Mouse (Mus musculus) hindbrain, postnatal 0 days (tissue): ENCODE data around the gene Mybpc3. TPM values are rescaled to one million over a fixed set of nuclear protein-coding genes. Genes with fewer than 3 reads are reported as not detected.

Experiments
- ATAC-seq: fragments of 200-750 bp; cut with Nextera tagmentation; 2 replicates; pipeline ENCODE4 v1.8.0; 2017; ENCODE audit warnings: mild to moderate bottlenecking, moderate TSS enrichment, moderate library complexity
- DNase-seq: peaks from one replicate; pipeline ENCODE4 v3.0.0-alpha.2; 2015; ENCODE audit warnings: low spot score
- H3K27ac ChIP-seq: fragments of 300-500 bp; sonication (generic); 2 replicates; pipeline ENCODE4 v1.5.1; 2014; ENCODE audit warnings: mild to moderate bottlenecking
- H3K27me3 ChIP-seq: fragments of 300-500 bp; sonication (generic); 2 replicates; pipeline ENCODE4 v1.6.1; 2014; ENCODE audit warnings: low read length, mixed read lengths; ENCODE audit not compliant: insufficient read depth
- H3K36me3 ChIP-seq: fragments of 300-500 bp; sonication (generic); 2 replicates; pipeline ENCODE4 v1.6.1; 2014; ENCODE audit warnings: low read length, mixed read lengths; ENCODE audit not compliant: insufficient read depth
- H3K4me1 ChIP-seq: fragments of 300-500 bp; sonication (generic); 2 replicates; pipeline ENCODE4 v1.6.1; 2014; ENCODE audit warnings: antibody characterized with exemption, low read length, mixed read lengths; ENCODE audit not compliant: insufficient read depth
- H3K4me2 ChIP-seq: fragments of 300-500 bp; sonication (generic); 2 replicates; pipeline ENCODE4 v1.6.1; 2014; ENCODE audit warnings: low read depth, mild to moderate bottlenecking, low read length, moderate library complexity, mixed read lengths
- H3K4me3 ChIP-seq: fragments of 300-500 bp; sonication (generic); 2 replicates; pipeline ENCODE4 v1.5.1; 2014; ENCODE audit warnings: low read length
- H3K9ac ChIP-seq: fragments of 300-500 bp; sonication (generic); replicated peaks from 2 replicates; pipeline ENCODE4 v1.6.1; 2014; ENCODE audit warnings: mild to moderate bottlenecking, low read length, moderate library complexity, mixed read lengths
- H3K9me3 ChIP-seq: fragments of 300-500 bp; sonication (generic); 2 replicates; pipeline ENCODE4 v1.6.1; 2016; ENCODE audit warnings: low read length, mixed read lengths
- CTCF ChIP-seq: IDR thresholded peaks from 2 replicates; pipeline ENCODE4 v1.5.1; 2016; ENCODE audit warnings: antibody characterized with exemption, control low read depth, low read depth
- WGBS: fragments of 180-500 bp; shearing (Covaris S2); extraction: QIAGEN DNeasy Blood & Tissue Kit; methylation state at CpG from one replicate; pipeline ENCODE4 v1.1.7; 2014; 5-methylcytosine and 5-hydroxymethylcytosine counted together
- polyA plus RNA-seq: library from polyadenylated mRNA; unstranded; fragments of >200 nt; fragmentation: Nextera tagmentation; extraction: Ambion mirVana; gene quantifications from 2 replicates; pipeline ENCODE4 v1.2.1, GENCODE M21; 2015
- total RNA-seq: library from RNA; depleted of rRNA; stranded (reverse); fragments of >200 nt; gene quantifications from 2 replicates; pipeline ENCODE4 v1.2.3, GENCODE M21; 2014; rRNA removed

The Mybpc3 gene
- total and polyA plus RNA-seq, 2 experiments from 2014 or later, result 0.13 to 0.37 TPM

- WGBS, result 62% methylated on average over 5 of the region's 5 CpGs
- H3K27me3 ChIP-seq, result no peaks in the 10 kb centered on the region
- H3K4me3 ChIP-seq, result no peak overlapping the region
- no peak overlapping the region for H3K27ac ChIP-seq
- no peak for ATAC-seq
- TF ChIP-seq CTCF, result no peak
- 0 out of 2 replicates have a peak, but pooled peaks cover 12% of the 10 kb centered on the region for H3K4me1 ChIP-seq
- H3K9ac ChIP-seq, result no peak overlapping the region
- peak overlapping the region; percentile 67 for H3K4me2 ChIP-seq
- no peak for DNase-seq
- H3K9me3 ChIP-seq, result no peaks in the 10 kb centered on the region
- H3K36me3 ChIP-seq, result peaks cover 21% of the 10 kb centered on the region
These were observed 62.8 kb downstream of the Mybpc3 start for GRCm38 (mm10) chr2:91180706-91181105.

- peak overlapping the region; percentile 88 for H3K9ac ChIP-seq
- no peak for TF ChIP-seq CTCF
- H3K4me1 ChIP-seq, result 0 out of 2 replicates have a peak, but pooled peaks cover 12% of the 10 kb centered on the region
- H3K9me3 ChIP-seq, result no peaks in the 10 kb centered on the region
- H3K4me2 ChIP-seq, result peak overlapping the region; percentile 67
- DNase-seq (peak; percentile 18), ATAC-seq (peak; percentile 11; the same call in 1 of the 2 replicates)
- H3K4me3 ChIP-seq, result peak overlapping the region; percentile 97
- H3K36me3 ChIP-seq, result peaks cover 8% of the 10 kb centered on the region; the same call in 1 of the 2 replicates
- H3K27ac ChIP-seq, result peak overlapping the region; percentile 94
- WGBS, result 9% methylated on average over 8 of the region's 8 CpGs
- H3K27me3 ChIP-seq, result no peaks in the 10 kb centered on the region
These were observed 64.1 kb downstream of the Mybpc3 start for GRCm38 (mm10) chr2:91182016-91182404.

- Histone ChIP-seq H3K36me3 (peaks cover 7% of the 10 kb centered on the region; the same call in 1 of the 2 replicates), H3K4me3 (peak overlapping the region; percentile 97), H3K9me3 (no peaks in the 10 kb centered on the region), H3K4me1 (0 out of 2 replicates have a peak, but pooled peaks cover 12% of the 10 kb centered on the region), H3K4me2 (peak overlapping the region; percentile 67), H3K27me3 (no peaks in the 10 kb centered on the region), H3K9ac (peak overlapping the region; percentile 88), H3K27ac (peak overlapping the region; percentile 94)
- peak; percentile 93 for DNase-seq
- no peak for TF ChIP-seq CTCF
- WGBS, result 1% methylated on average over 71 of the region's 81 CpGs
- ATAC-seq, result peak; percentile 96
These were observed 64.6 kb downstream of the Mybpc3 start for GRCm38 (mm10) chr2:91182405-91183147.

- Histone ChIP-seq H3K4me2 (peak overlapping the region; percentile 67), H3K27me3 (no peaks in the 10 kb centered on the region), H3K4me1 (0 out of 2 replicates have a peak, but pooled peaks cover 12% of the 10 kb centered on the region), H3K9me3 (no peaks in the 10 kb centered on the region), H3K36me3 (peaks cover 2% of the 10 kb centered on the region; the same call in 1 of the 2 replicates), H3K27ac (peak overlapping the region; percentile 94), H3K9ac (peak overlapping the region; percentile 88), H3K4me3 (peak overlapping the region; percentile 97)
- DNase-seq (peak; percentile 98), ATAC-seq (peak; percentile 97)
- TF ChIP-seq CTCF, result no peak
- WGBS, result 0% methylated on average over 9 of the region's 9 CpGs
These were observed 65.2 kb downstream of the Mybpc3 start for GRCm38 (mm10) chr2:91183148-91183513.

- ATAC-seq, result no peak; the same call in 1 of the 2 replicates
- peak within 1 kb of the TSS; percentile 97 for H3K4me3 ChIP-seq
- H3K27me3 ChIP-seq, result no peaks in the 10 kb centered on the region
- H3K4me2 ChIP-seq, result peak within 1 kb of the TSS; percentile 67
- no peaks in the 10 kb centered on the region for H3K9me3 ChIP-seq
- 0 out of 2 replicates have a peak, but pooled peaks cover 12% of the 10 kb centered on the region for H3K4me1 ChIP-seq
- H3K36me3 ChIP-seq, result no peaks in the 10 kb centered on the region
- WGBS, result 67% methylated on average over 15 of the region's 15 CpGs
- peak within 1 kb of the TSS; percentile 94 for H3K27ac ChIP-seq
- DNase-seq, result no peak
- peak within 1 kb of the TSS; percentile 88 for H3K9ac ChIP-seq
- TF ChIP-seq CTCF, result no peak
These were observed 65.9 kb downstream of the Mybpc3 start, which contains the start of gene Madd for GRCm38 (mm10) chr2:91183711-91184405. Madd (minus strand) TSS chr2:91183837.

Other genes starting within 250 kb of the Mybpc3 start
- 552 and 661 TPM in 2 replicates for gene C1qtnf4, start 232.3 kb upstream of the Mybpc3 start, total RNA-seq
- 228 and 230 TPM in 2 replicates for gene C1qtnf4, start 232.3 kb upstream of the Mybpc3 start, polyA plus RNA-seq
- gene Kbtbd4, start 213.4 kb upstream of the Mybpc3 start, total RNA-seq, result 43.1 and 43.6 TPM in 2 replicates
- gene Kbtbd4, start 213.4 kb upstream of the Mybpc3 start, polyA plus RNA-seq, result 46.7 and 49.5 TPM in 2 replicates
- gene Ndufs3, start 213.3 kb upstream of the Mybpc3 start, total RNA-seq, result 186 TPM in 2 replicates
- 271 and 274 TPM in 2 replicates for gene Ndufs3, start 213.3 kb upstream of the Mybpc3 start, polyA plus RNA-seq
- 67.0 and 68.6 TPM in 2 replicates for gene Celf1, start 177.8 kb upstream of the Mybpc3 start, total RNA-seq
- gene Celf1, start 177.8 kb upstream of the Mybpc3 start, polyA plus RNA-seq, result 59.6 and 63.1 TPM in 2 replicates
- gene Rapsn, start 82.5 kb upstream of the Mybpc3 start, total RNA-seq, result 0.22 TPM in 1 of 2 replicates, not detected in the other
- gene Rapsn, start 82.5 kb upstream of the Mybpc3 start, polyA plus RNA-seq, result 0.88 and 1.1 TPM in 2 replicates
- 154 and 160 TPM in 2 replicates for gene Psmc3, start 64.1 kb upstream of the Mybpc3 start, total RNA-seq
- 249 and 261 TPM in 2 replicates for gene Psmc3, start 64.1 kb upstream of the Mybpc3 start, polyA plus RNA-seq
- gene Slc39a13, start 47.7 kb upstream of the Mybpc3 start, total RNA-seq, result 37.1 and 42.7 TPM in 2 replicates
- gene Slc39a13, start 47.7 kb upstream of the Mybpc3 start, polyA plus RNA-seq, result 22.6 and 24.4 TPM in 2 replicates
- 3.0 and 8.5 TPM in 2 replicates for gene Spi1, start 35.8 kb upstream of the Mybpc3 start, total RNA-seq
- 4.5 and 4.9 TPM in 2 replicates for gene Spi1, start 35.8 kb upstream of the Mybpc3 start, polyA plus RNA-seq
- gene Madd, start 65.7 kb downstream of the Mybpc3 start, total RNA-seq, result 64.2 TPM in 2 replicates
- gene Madd, start 65.7 kb downstream of the Mybpc3 start, polyA plus RNA-seq, result 31.3 and 32.7 TPM in 2 replicates
- 4.4 and 4.8 TPM in 2 replicates for gene Nr1h3, start 84.7 kb downstream of the Mybpc3 start, total RNA-seq
- gene Nr1h3, start 84.7 kb downstream of the Mybpc3 start, polyA plus RNA-seq, result 2.5 and 2.7 TPM in 2 replicates
- 48.5 and 151 TPM in 2 replicates for gene Acp2, start 84.7 kb downstream of the Mybpc3 start, total RNA-seq
- gene Acp2, start 84.7 kb downstream of the Mybpc3 start, polyA plus RNA-seq, result 30.3 and 30.9 TPM in 2 replicates
- 7.6 and 11.3 TPM in 2 replicates for gene Ddb2, start 118.8 kb downstream of the Mybpc3 start, total RNA-seq
- gene Ddb2, start 118.8 kb downstream of the Mybpc3 start, polyA plus RNA-seq, result 11.5 and 12.9 TPM in 2 replicates
- gene Pacsin3, start 137.8 kb downstream of the Mybpc3 start, total RNA-seq, result 16.3 and 25.7 TPM in 2 replicates
- 26.0 and 26.1 TPM in 2 replicates for gene Pacsin3, start 137.8 kb downstream of the Mybpc3 start, polyA plus RNA-seq
- 41.8 and 54.4 TPM in 2 replicates for gene Arfgap2, start 146.8 kb downstream of the Mybpc3 start, total RNA-seq
- 53.8 and 54.1 TPM in 2 replicates for gene Arfgap2, start 146.8 kb downstream of the Mybpc3 start, polyA plus RNA-seq